Mouse (Mus musculus) adrenal gland (tissue): ENCODE data around the gene Tmem235.
"Not testable (repeated sequence)": the region's sequence is repeated elsewhere in the genome, so short reads cannot be mapped to it uniquely, and the experiment has no call there.

Experiments used
- intact Hi-C: fragments of 180-260 bp; cut with DNase I; formaldehyde crosslinking; loops from one replicate; pipeline ENCODE4 v1.15.1; 2025
- long read RNA-seq, 2 experiments: library from polyadenylated mRNA; unstranded; transcript quantifications; one replicate each; pipeline ENCODE4 v2.0.0; 2020; ENCODE audit warnings: borderline replicate concordance in 1 of 2; ENCODE audit not compliant: insufficient replicate concordance in 1 of 2

Tmem235 gene
- long read RNA-seq, experiment 1, result 0 reads
- long read RNA-seq, experiment 2, result 0 reads

GRCm38 (mm10) chr11:117860601-117861000, at the start of gene Tmem235:
Gene Tmem235, plus strand, starts transcription at chr11:117860752.
- intact Hi-C loops, result no loop called here

- intact Hi-C loops, result no loop called here
Observed at GRCm38 (mm10) chr11:117813867-117814266, 46.7 kb upstream of the Tmem235 start.

GRCm38 (mm10) chr11:117814704-117815366, 45.7 kb upstream of the Tmem235 start:
- intact Hi-C loops, result no loop called here

GRCm38 (mm10) chr11:117815850-117816249, 44.7 kb upstream of the Tmem235 start:
- intact Hi-C loops, result not testable (repeated sequence)

GRCm38 (mm10) chr11:117816389-117816996, 44.1 kb upstream of the Tmem235 start:
- intact Hi-C loops, result no loop called here

- intact Hi-C loops, result no loop called here
Observed at GRCm38 (mm10) chr11:117819095-117819494, 41.5 kb upstream of the Tmem235 start.

- intact Hi-C loops, result loop anchor here (5.0 to 10.0 kb wide), 3 partner anchors 33 to 435 kb away; no protein-coding TSS in a partner anchor
Observed at GRCm38 (mm10) chr11:117820173-117820572, 40.4 kb upstream of the Tmem235 start.

GRCm38 (mm10) chr11:117821868-117822267, 38.7 kb upstream of the Tmem235 start:
- intact Hi-C loops, result loop anchor here (5.0 to 10.0 kb wide), 3 partner anchors 35 to 437 kb away; no protein-coding TSS in a partner anchor

- intact Hi-C loops, result loop anchor here (5.0 to 10.0 kb wide), 3 partner anchors 35 to 438 kb away; no protein-coding TSS in a partner anchor
Observed at GRCm38 (mm10) chr11:117822728-117823241, 37.8 kb upstream of the Tmem235 start.

GRCm38 (mm10) chr11:117823411-117823810, 37.1 kb upstream of the Tmem235 start:
- intact Hi-C loops, result loop anchor here (5.0 to 10.0 kb wide), 3 partner anchors 36 to 439 kb away; no protein-coding TSS in a partner anchor

- intact Hi-C loops, result loop anchor here (5.0 to 10.0 kb wide), 3 partner anchors 37 to 440 kb away; no protein-coding TSS in a partner anchor
Observed at GRCm38 (mm10) chr11:117824060-117824969, 36.2 kb upstream of the Tmem235 start.

- intact Hi-C loops, result loop anchor here (10.0 kb wide), 1 partner anchor 441 kb away; no protein-coding TSS in a partner anchor
Observed at GRCm38 (mm10) chr11:117825333-117826101, 35.0 kb upstream of the Tmem235 start, which contains the start of the genes Afmid and Tk1. Gene Afmid, plus strand, starts transcription at chr11:117825924. Gene Tk1, minus strand, starts transcription at chr11:117826092.

- intact Hi-C loops, result loop anchor here (10.0 kb wide), 1 partner anchor 441 kb away; no protein-coding TSS in a partner anchor
Observed at GRCm38 (mm10) chr11:117826164-117826563, 34.4 kb upstream of the Tmem235 start.

- intact Hi-C loops, result loop anchor here (10.0 kb wide), 1 partner anchor 442 kb away; no protein-coding TSS in a partner anchor
Observed at GRCm38 (mm10) chr11:117826916-117827315, 33.6 kb upstream of the Tmem235 start.

GRCm38 (mm10) chr11:117827386-117827785, 33.2 kb upstream of the Tmem235 start:
- intact Hi-C loops, result loop anchor here (10.0 kb wide), 1 partner anchor 443 kb away; no protein-coding TSS in a partner anchor

GRCm38 (mm10) chr11:117828149-117828887, 32.2 kb upstream of the Tmem235 start:
- intact Hi-C loops, result loop anchor here (10.0 kb wide), 1 partner anchor 444 kb away; no protein-coding TSS in a partner anchor

GRCm38 (mm10) chr11:117828888-117829604, 31.5 kb upstream of the Tmem235 start:
- intact Hi-C loops, result loop anchor here (10.0 kb wide), 1 partner anchor 444 kb away; no protein-coding TSS in a partner anchor

GRCm38 (mm10) chr11:117829671-117830215, 30.8 kb upstream of the Tmem235 start:
- intact Hi-C loops, result loop anchor here (10.0 kb wide), 1 partner anchor 445 kb away; no protein-coding TSS in a partner anchor
